Mouse (Mus musculus) heart, embryonic 16.5 days (tissue): ENCODE data around the gene Bhmt. TPM values are rescaled to one million over a fixed set of nuclear protein-coding genes. Genes with fewer than 3 reads are reported as not detected.
"Not testable (repeated sequence)": the region's sequence is repeated elsewhere in the genome, so short reads cannot be mapped to it uniquely, and the experiment has no call there.

ENCODE experiments used
- ATAC-seq: fragments of 200-750 bp; cut with Nextera tagmentation; replicated peaks from 2 replicates; pipeline ENCODE4 v1.8.0; 2017; ENCODE audit warnings: moderate number of reproducible peaks; ENCODE audit not compliant: insufficient read depth, low FRiP score; ENCODE audit errors: extremely low read depth
- H3K27ac ChIP-seq: fragments of 300-500 bp; sonication (generic); 2 replicates; pipeline ENCODE4 v1.5.1; 2014; ENCODE audit warnings: mild to moderate bottlenecking, low read length, control low read depth, moderate library complexity
- H3K27me3 ChIP-seq: fragments of 300-500 bp; sonication (generic); 2 replicates; pipeline ENCODE4 v1.6.1; 2014; ENCODE audit warnings: low read length, mixed read lengths; ENCODE audit not compliant: control insufficient read depth, insufficient read depth
- H3K36me3 ChIP-seq: fragments of 300-500 bp; sonication (generic); 2 replicates; pipeline ENCODE4 v1.6.1; 2014; ENCODE audit not compliant: control insufficient read depth, insufficient read depth
- H3K4me1 ChIP-seq: fragments of 300-500 bp; sonication (generic); 2 replicates; pipeline ENCODE4 v1.6.1; 2014; ENCODE audit warnings: low read length, mixed read lengths; ENCODE audit not compliant: control insufficient read depth, insufficient read depth
- H3K4me2 ChIP-seq: fragments of 300-500 bp; sonication (generic); 2 replicates; pipeline ENCODE4 v1.6.1; 2014; ENCODE audit warnings: low read depth, mild to moderate bottlenecking, control low read depth, low read length
- H3K4me3 ChIP-seq: fragments of 300-500 bp; sonication (generic); 2 replicates; pipeline ENCODE4 v1.5.1; 2014; ENCODE audit warnings: mild to moderate bottlenecking, control low read depth, low read length
- H3K9ac ChIP-seq: fragments of 300-500 bp; sonication (generic); 2 replicates; pipeline ENCODE4 v1.6.1; 2014; ENCODE audit warnings: low read length, control low read depth
- H3K9me3 ChIP-seq: fragments of 300-500 bp; sonication (generic); replicated peaks from 2 replicates; pipeline ENCODE4 v1.6.1; 2016; ENCODE audit warnings: low read length; ENCODE audit not compliant: control insufficient read depth
- WGBS: fragments of 180-500 bp; shearing (Covaris S2); extraction: QIAGEN DNeasy Blood & Tissue Kit; methylation state at CpG from one replicate; pipeline ENCODE4 v1.1.7; 2014; 5-methylcytosine and 5-hydroxymethylcytosine counted together
- polyA plus RNA-seq: library from polyadenylated mRNA; unstranded; fragments of >200 nt; fragmentation: Nextera tagmentation; extraction: Ambion mirVana; gene quantifications from 2 replicates; pipeline ENCODE4 v1.2.1, GENCODE M21; 2015

Bhmt gene
- polyA plus RNA-seq, 1 experiment from 2014 or later: not detected

DNA sequence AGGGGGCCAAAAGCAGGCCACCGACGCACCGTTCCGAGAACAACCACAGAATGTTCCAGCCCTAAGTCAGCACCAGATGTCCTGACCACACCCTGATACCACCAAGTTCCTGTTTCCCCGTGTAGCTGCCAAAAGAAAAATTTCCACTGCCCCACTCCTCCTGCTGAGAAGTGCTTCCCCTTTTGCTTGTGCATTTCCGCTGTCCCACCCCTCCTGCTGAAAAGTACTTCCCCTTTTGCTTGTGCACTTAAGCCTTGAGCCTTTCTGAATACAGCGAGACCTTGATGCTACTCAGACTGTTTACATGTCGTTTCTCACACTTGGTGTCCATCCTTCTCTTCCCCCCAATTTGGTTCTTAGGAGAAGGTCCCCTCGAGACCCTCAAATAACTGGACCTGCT is 55.2 kb downstream of the Bhmt start:
- not testable (repeated sequence) for H3K27me3 ChIP-seq, H3K27ac ChIP-seq, H3K4me3 ChIP-seq, H3K4me2 ChIP-seq, ATAC-seq, H3K36me3 ChIP-seq, H3K9ac ChIP-seq, H3K4me1 ChIP-seq, H3K9me3 ChIP-seq
- WGBS: 79% methylated on average over 9 of the region's 9 CpGs

DNA sequence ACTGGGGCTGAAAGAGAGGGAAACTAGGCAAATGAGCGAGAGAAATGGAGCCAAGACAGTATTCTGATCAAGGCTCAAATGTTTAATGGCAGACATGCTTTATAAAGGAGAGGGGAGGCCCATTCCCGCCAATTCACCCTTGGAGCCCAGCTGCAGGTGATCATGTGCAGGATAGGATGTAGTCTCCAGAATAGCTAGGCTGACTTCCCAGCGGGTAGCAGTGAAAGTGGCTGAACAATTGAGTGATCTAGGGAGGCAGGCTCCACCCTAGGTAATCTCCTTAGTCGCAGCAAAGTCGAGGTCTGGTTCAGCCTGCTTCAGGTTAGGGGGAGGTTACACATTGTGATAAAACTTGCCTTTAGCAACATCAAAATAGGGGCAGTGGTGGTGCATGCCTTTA is 57.3 kb downstream of the Bhmt start:
- no peaks in the 10 kb centered on the region for H3K27me3 ChIP-seq
- no peak for ATAC-seq
- H3K4me2 ChIP-seq: no peak overlapping the region
- no peak overlapping the region for H3K9ac ChIP-seq
- H3K4me1 ChIP-seq: no peaks in the 10 kb centered on the region
- H3K27ac ChIP-seq: no peak overlapping the region
- H3K36me3 ChIP-seq: no peaks in the 10 kb centered on the region
- H3K9me3 ChIP-seq: peaks cover 2% of the 10 kb centered on the region; the same call in 1 of the 2 replicates
- no peak overlapping the region for H3K4me3 ChIP-seq
- WGBS: 79% methylated on average over 5 of the region's 5 CpGs

DNA sequence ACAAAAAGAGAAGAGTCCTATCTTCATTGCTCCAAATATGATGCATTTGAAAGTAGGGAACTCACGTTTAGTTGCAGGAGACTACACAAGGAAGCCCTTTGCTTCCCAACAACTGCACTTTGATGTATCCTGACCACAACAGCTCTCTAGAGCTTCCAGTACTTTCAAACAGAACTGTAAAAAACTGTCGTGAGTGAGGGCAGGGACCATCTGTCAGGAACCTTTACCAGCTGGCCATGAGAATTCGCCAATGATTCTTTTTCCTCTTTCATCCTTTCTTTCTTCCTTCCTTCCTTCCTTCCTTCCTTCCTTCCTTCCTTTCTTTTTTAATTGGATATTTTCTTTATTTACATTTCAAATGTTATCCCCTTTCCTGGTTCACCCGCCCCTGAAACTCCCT is 68.1 kb downstream of the Bhmt start:
- Histone ChIP-seq H3K27me3 (no peaks in the 10 kb centered on the region), H3K4me3 (no peak overlapping the region), H3K27ac (no peak overlapping the region), H3K4me2 (no peak overlapping the region), H3K36me3 (no peaks in the 10 kb centered on the region), H3K4me1 (no peaks in the 10 kb centered on the region), H3K9ac (no peak overlapping the region), H3K9me3 (no peaks in the 10 kb centered on the region)
- WGBS: 63% methylated on average over 4 of the region's 4 CpGs
- ATAC-seq: no peak

Other genes with a start within 250 kb of the Bhmt start
- gene Jmy, start 138.2 kb downstream of the Bhmt start, polyA plus RNA-seq: 3.7 and 5.8 TPM in 2 replicates
- gene Bhmt2, start 36.3 kb upstream of the Bhmt start, polyA plus RNA-seq: 0.10 and 0.20 TPM in 2 replicates
- gene Dmgdh, start 36.5 kb upstream of the Bhmt start, polyA plus RNA-seq: 0.07 TPM in 1 of 2 replicates, not detected in the other
- 8.7 and 10.0 TPM in 2 replicates for gene Arsb, start 133.7 kb upstream of the Bhmt start, polyA plus RNA-seq